Mouse (Mus musculus): ENCODE data around the gene Akap1. TPM values are rescaled to one million over a fixed set of nuclear protein-coding genes. Genes with fewer than 3 reads are reported as not detected.

Akap1 gene
- polyA plus RNA-seq, 1 experiment from 2014 or later: 20.2 TPM

Other genes starting within 250 kb of the Akap1 start
- 18.3 and 19.7 TPM in 2 replicates for gene Msi2, start 146.1 kb downstream of the Akap1 start, polyA plus RNA-seq (2015; fragmentation: Nextera tagmentation; extraction: Ambion mirVana)
- 99.0 and 103 TPM in 2 replicates for gene Scpep1, start 90.9 kb upstream of the Akap1 start, polyA plus RNA-seq (2015; fragmentation: Nextera tagmentation; extraction: Ambion mirVana)
- gene Elobl, start 102.3 kb upstream of the Akap1 start, polyA plus RNA-seq (2015; fragmentation: Nextera tagmentation; extraction: Ambion mirVana): not detected in 2 replicates
- gene Coil, start 105.7 kb upstream of the Akap1 start, polyA plus RNA-seq (2015; fragmentation: Nextera tagmentation; extraction: Ambion mirVana): 17.1 and 18.7 TPM in 2 replicates
- gene Trim25, start 134.8 kb upstream of the Akap1 start, polyA plus RNA-seq (2015; fragmentation: Nextera tagmentation; extraction: Ambion mirVana): 13.4 and 14.1 TPM in 2 replicates
- 3.8 and 4.0 TPM in 2 replicates for gene Dgke, start 202.3 kb upstream of the Akap1 start, polyA plus RNA-seq (2015; fragmentation: Nextera tagmentation; extraction: Ambion mirVana)
- 2.0 and 2.6 TPM in 2 replicates for gene Gm525, start 209.3 kb upstream of the Akap1 start, polyA plus RNA-seq (2015; fragmentation: Nextera tagmentation; extraction: Ambion mirVana)

All from embryonic facial prominence, embryonic 15.5 days (tissue).